Mouse (Mus musculus): ENCODE measurements around the gene Taf9b. TPM values are rescaled to one million over a fixed set of nuclear protein-coding genes. Genes with fewer than 3 reads are reported as not detected.
A peak's percentile ranks its signal among the peaks of the same experiment; 100 is the strongest.
"Not testable (repeated sequence)": the region's sequence is repeated elsewhere in the genome, so short reads cannot be mapped to it uniquely, and the experiment has no call there.

Gene Taf9b
- 15.7 and 18.8 TPM in 2 replicates for polyA plus RNA-seq (2014; fragmentation: Nextera tagmentation; extraction: Ambion mirVana)

GRCm38 (mm10) chrX:106221058-106221457 lies at the start of gene Taf9b:
Gene Taf9b, minus strand, starts transcription at chrX:106221158.
- H3K36me3 ChIP-seq (ENCODE audit: control insufficient read depth, insufficient read depth, low read length), result no peaks in the 10 kb centered on the region
- H3K9ac ChIP-seq (ENCODE audit: low read length), result no peak within 1 kb of the TSS; the same call in 1 of the 2 replicates
- DNase-seq (ENCODE audit: low spot score, missing footprints) (no peak), ATAC-seq (ENCODE audit: low FRiP score) (no peak)
- H3K4me1 ChIP-seq (ENCODE audit: control insufficient read depth, insufficient read depth, low read length), result no peaks in the 10 kb centered on the region
- H3K27ac ChIP-seq (ENCODE audit: low read depth, low read length), result no peak within 1 kb of the TSS
- H3K27me3 ChIP-seq (ENCODE audit: control insufficient read depth, insufficient read depth, low read length), result no peaks in the 10 kb centered on the region
- H3K4me3 ChIP-seq (ENCODE audit: low read depth, low read length), result peak within 1 kb of the TSS; percentile 51
- peaks cover 4% of the 10 kb centered on the region; the same call in 1 of the 2 replicates for H3K9me3 ChIP-seq (ENCODE audit: control insufficient read depth, low read length)
- H3K4me2 ChIP-seq, result peak within 1 kb of the TSS; percentile 46; the same call in 1 of the 2 replicates
- 93% methylated on average over 25 of the region's 25 CpGs for WGBS

- H3K9me3 ChIP-seq (ENCODE audit: control insufficient read depth, low read length), result no peaks in the 10 kb centered on the region
- no peaks in the 10 kb centered on the region for H3K27me3 ChIP-seq (ENCODE audit: control insufficient read depth, insufficient read depth, low read length)
- H3K4me3 ChIP-seq (ENCODE audit: low read depth, low read length), result no peak within 1 kb of the TSS
- no peak for ATAC-seq (ENCODE audit: low FRiP score)
- H3K4me1 ChIP-seq (ENCODE audit: control insufficient read depth, insufficient read depth, low read length), result no peaks in the 10 kb centered on the region
- H3K27ac ChIP-seq (ENCODE audit: low read depth, low read length), result no peak within 1 kb of the TSS
- DNase-seq (ENCODE audit: low spot score, missing footprints), result no peak
- H3K36me3 ChIP-seq (ENCODE audit: control insufficient read depth, insufficient read depth, low read length), result no peaks in the 10 kb centered on the region
- WGBS, result 84% methylated on average over 4 of the region's 4 CpGs
- no peak within 1 kb of the TSS for H3K4me2 ChIP-seq
- no peak within 1 kb of the TSS for H3K9ac ChIP-seq (ENCODE audit: low read length)
These were observed 34.3 kb upstream of the Taf9b start, which contains the start of gene Fnd3c2 for GRCm38 (mm10) chrX:106255276-106255675. Gene Fnd3c2, minus strand, starts transcription at chrX:106255376.

GRCm38 (mm10) chrX:106219171-106220032 lies 1.6 kb downstream of the Taf9b start:
- peak overlapping the region; percentile 46 for H3K4me2 ChIP-seq
- WGBS, result 21% methylated on average over 57 of the region's 60 CpGs

GRCm38 (mm10) chrX:106209100-106209499 lies 11.9 kb downstream of the Taf9b start:
- 81% methylated on average over 2 of the region's 2 CpGs for WGBS
- H3K9ac ChIP-seq (ENCODE audit: low read length), result no peak overlapping the region
- H3K4me1 ChIP-seq (ENCODE audit: control insufficient read depth, insufficient read depth, low read length), result no peaks in the 10 kb centered on the region
- H3K4me2 ChIP-seq, result no peak overlapping the region
- H3K27ac ChIP-seq (ENCODE audit: low read depth, low read length), result no peak overlapping the region
- no peaks in the 10 kb centered on the region for H3K27me3 ChIP-seq (ENCODE audit: control insufficient read depth, insufficient read depth, low read length)
- no peak for DNase-seq (ENCODE audit: low spot score, missing footprints)
- no peaks in the 10 kb centered on the region for H3K36me3 ChIP-seq (ENCODE audit: control insufficient read depth, insufficient read depth, low read length)
- no peak for ATAC-seq (ENCODE audit: low FRiP score)
- H3K9me3 ChIP-seq (ENCODE audit: control insufficient read depth, low read length), result no peaks in the 10 kb centered on the region
- no peak overlapping the region for H3K4me3 ChIP-seq (ENCODE audit: low read depth, low read length)

More at GRCm38 (mm10) chrX:106219171-106220032, 1.6 kb downstream of the Taf9b start:
- ATAC-seq (ENCODE audit: low FRiP score) (peak; percentile 95), DNase-seq (ENCODE audit: low spot score, missing footprints) (peak; percentile 95)
- no peaks in the 10 kb centered on the region for H3K36me3 ChIP-seq (ENCODE audit: control insufficient read depth, insufficient read depth, low read length)
- H3K9me3 ChIP-seq (ENCODE audit: control insufficient read depth, low read length), result peaks cover 4% of the 10 kb centered on the region; the same call in 1 of the 2 replicates
- peak overlapping the region; percentile 76 for H3K9ac ChIP-seq (ENCODE audit: low read length)
- H3K4me3 ChIP-seq (ENCODE audit: low read depth, low read length), result peak overlapping the region; percentile 51
- H3K27ac ChIP-seq (ENCODE audit: low read depth, low read length), result peak overlapping the region; percentile 51
- H3K27me3 ChIP-seq (ENCODE audit: control insufficient read depth, insufficient read depth, low read length), result no peaks in the 10 kb centered on the region
- no peaks in the 10 kb centered on the region for H3K4me1 ChIP-seq (ENCODE audit: control insufficient read depth, insufficient read depth, low read length)

GRCm38 (mm10) chrX:106198904-106199303 lies 22.1 kb downstream of the Taf9b start:
- Histone ChIP-seq H3K4me2 (no peak overlapping the region), H3K36me3 (ENCODE audit: control insufficient read depth, insufficient read depth, low read length) (no peaks in the 10 kb centered on the region), H3K9ac (ENCODE audit: low read length) (no peak overlapping the region), H3K27me3 (ENCODE audit: control insufficient read depth, insufficient read depth, low read length) (no peaks in the 10 kb centered on the region), H3K9me3 (ENCODE audit: control insufficient read depth, low read length) (no peaks in the 10 kb centered on the region), H3K4me1 (ENCODE audit: control insufficient read depth, insufficient read depth, low read length) (no peaks in the 10 kb centered on the region), H3K4me3 (ENCODE audit: low read depth, low read length) (no peak overlapping the region), H3K27ac (ENCODE audit: low read depth, low read length) (no peak overlapping the region)
- no peak for DNase-seq (ENCODE audit: low spot score, missing footprints)
- 83% methylated on average over 5 of the region's 5 CpGs for WGBS
- ATAC-seq (ENCODE audit: low FRiP score), result no peak

- H3K4me1 ChIP-seq (ENCODE audit: control insufficient read depth, insufficient read depth, low read length), result no peaks in the 10 kb centered on the region
- DNase-seq (ENCODE audit: low spot score, missing footprints), result peak; percentile 80
- WGBS, result 65% methylated on average over 5 of the region's 5 CpGs
- no peak for ATAC-seq (ENCODE audit: low FRiP score)
- no peak overlapping the region for H3K4me3 ChIP-seq (ENCODE audit: low read depth, low read length)
- H3K27me3 ChIP-seq (ENCODE audit: control insufficient read depth, insufficient read depth, low read length), result no peaks in the 10 kb centered on the region
- no peak overlapping the region for H3K27ac ChIP-seq (ENCODE audit: low read depth, low read length)
- H3K9me3 ChIP-seq (ENCODE audit: control insufficient read depth, low read length), result no peaks in the 10 kb centered on the region
- H3K4me2 ChIP-seq, result no peak overlapping the region
- H3K36me3 ChIP-seq (ENCODE audit: control insufficient read depth, insufficient read depth, low read length), result no peaks in the 10 kb centered on the region
- H3K9ac ChIP-seq (ENCODE audit: low read length), result no peak overlapping the region
These were observed 23.6 kb downstream of the Taf9b start for GRCm38 (mm10) chrX:106197308-106197707.

GRCm38 (mm10) chrX:106194361-106194760 lies 26.6 kb downstream of the Taf9b start:
- H3K27ac ChIP-seq (ENCODE audit: low read depth, low read length); H3K27me3 ChIP-seq (ENCODE audit: control insufficient read depth, insufficient read depth, low read length); H3K9me3 ChIP-seq (ENCODE audit: control insufficient read depth, low read length); H3K9ac ChIP-seq (ENCODE audit: low read length); H3K4me1 ChIP-seq (ENCODE audit: control insufficient read depth, insufficient read depth, low read length); H3K4me3 ChIP-seq (ENCODE audit: low read depth, low read length); DNase-seq (ENCODE audit: low spot score, missing footprints); ATAC-seq (ENCODE audit: low FRiP score); H3K4me2 ChIP-seq; H3K36me3 ChIP-seq (ENCODE audit: control insufficient read depth, insufficient read depth, low read length): not testable (repeated sequence)
- WGBS, result 75% methylated on average over 6 of the region's 6 CpGs

- DNase-seq (ENCODE audit: low spot score, missing footprints) (no peak), ATAC-seq (ENCODE audit: low FRiP score) (no peak)
- H3K4me2 ChIP-seq, result peak overlapping the region; percentile 53
- H3K36me3 ChIP-seq (ENCODE audit: control insufficient read depth, insufficient read depth, low read length), result no peaks in the 10 kb centered on the region
- H3K4me3 ChIP-seq (ENCODE audit: low read depth, low read length), result no peak overlapping the region
- H3K9me3 ChIP-seq (ENCODE audit: control insufficient read depth, low read length), result no peaks in the 10 kb centered on the region
- no peak overlapping the region for H3K9ac ChIP-seq (ENCODE audit: low read length)
- H3K27me3 ChIP-seq (ENCODE audit: control insufficient read depth, insufficient read depth, low read length), result no peaks in the 10 kb centered on the region
- 44% methylated on average over 4 of the region's 4 CpGs for WGBS
- no peak overlapping the region for H3K27ac ChIP-seq (ENCODE audit: low read depth, low read length)
- H3K4me1 ChIP-seq (ENCODE audit: control insufficient read depth, insufficient read depth, low read length), result peaks cover 7% of the 10 kb centered on the region; the same call in 1 of the 2 replicates
These were observed 30.9 kb downstream of the Taf9b start for GRCm38 (mm10) chrX:106190091-106190490.

GRCm38 (mm10) chrX:106189356-106189755 lies 31.6 kb downstream of the Taf9b start:
- peak overlapping the region; percentile 53 for H3K4me2 ChIP-seq
- DNase-seq (ENCODE audit: low spot score, missing footprints) (no peak), ATAC-seq (ENCODE audit: low FRiP score) (no peak)
- WGBS, result 60% methylated on average over 5 of the region's 5 CpGs
- H3K4me1 ChIP-seq (ENCODE audit: control insufficient read depth, insufficient read depth, low read length), result peaks cover 7% of the 10 kb centered on the region; the same call in 1 of the 2 replicates
- H3K27me3 ChIP-seq (ENCODE audit: control insufficient read depth, insufficient read depth, low read length), result no peaks in the 10 kb centered on the region
- H3K27ac ChIP-seq (ENCODE audit: low read depth, low read length), result no peak overlapping the region
- peak overlapping the region; percentile 52; the same call in 1 of the 2 replicates for H3K4me3 ChIP-seq (ENCODE audit: low read depth, low read length)
- H3K9me3 ChIP-seq (ENCODE audit: control insufficient read depth, low read length), result no peaks in the 10 kb centered on the region
- no peak overlapping the region for H3K9ac ChIP-seq (ENCODE audit: low read length)
- no peaks in the 10 kb centered on the region for H3K36me3 ChIP-seq (ENCODE audit: control insufficient read depth, insufficient read depth, low read length)
